Mouse (Mus musculus): ENCODE data around the gene Neu4.

DNA sequence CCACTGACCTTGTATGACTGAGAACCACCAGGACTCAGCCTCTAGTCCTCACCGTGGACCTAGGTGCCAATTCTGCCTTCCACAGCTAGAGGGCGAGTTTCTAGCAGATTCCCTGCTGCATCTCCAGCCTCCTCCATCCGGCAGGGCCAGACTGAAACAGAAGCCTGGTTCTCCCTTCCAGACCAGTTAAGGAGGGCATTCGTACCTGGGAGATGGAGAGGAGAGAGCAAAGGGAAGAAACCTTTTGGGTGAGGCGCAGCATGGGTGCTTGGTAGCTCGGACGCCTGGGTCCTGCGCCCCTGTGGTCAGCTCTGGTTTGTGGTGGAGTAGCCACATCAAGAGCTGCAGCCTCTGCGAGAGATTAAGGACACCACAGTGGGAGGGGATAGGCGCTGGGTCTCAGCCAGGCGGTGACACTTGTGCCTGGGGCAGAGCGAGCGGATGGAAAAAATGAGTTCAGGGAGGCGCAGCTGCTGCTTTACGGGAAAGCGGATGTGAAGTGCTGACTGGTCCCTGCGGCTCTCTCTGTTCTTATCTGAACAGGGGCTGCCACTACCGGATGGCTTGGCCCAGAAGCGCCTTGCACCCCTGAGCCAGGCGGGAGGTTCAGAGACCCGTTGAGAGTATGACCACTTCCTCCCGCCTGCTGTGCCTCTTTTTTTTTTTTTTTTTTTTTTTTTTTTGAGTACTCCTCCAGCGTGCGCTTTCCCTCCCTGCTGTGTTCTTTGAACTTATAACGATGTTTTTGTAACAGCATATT, 14.9 kb downstream of the Neu4 start:
- TF ChIP-seq CTCF (IDR thresholded peaks at IDR 0.05; ENCODE audit: borderline replicate concordance, insufficient read depth, low read length) (peak; percentile 91), POLR2A (IDR thresholded peaks at IDR 0.05; ENCODE audit: low read depth, low read length) (no peak)
